Mouse (Mus musculus): Measurements from ENCODE around the gene Kifc3. TPM values are rescaled to one million over a fixed set of nuclear protein-coding genes. Genes with fewer than 3 reads are reported as not detected.

The Kifc3 gene
- 7.3 and 10.1 TPM in 2 replicates for polyA plus RNA-seq (2014; fragmentation: Nextera tagmentation; extraction: Ambion mirVana)

- ATAC-seq (ENCODE audit: insufficient number of reproducible peaks, low FRiP score, low TSS enrichment, low read depth) (no peak), DNase-seq (ENCODE audit: low spot score) (no peak)
- H3K4me2 ChIP-seq (ENCODE audit: low read depth, severe bottlenecking): no peak within 1 kb of the TSS
- H3K4me3 ChIP-seq (ENCODE audit: low read depth, low read length): no peak within 1 kb of the TSS
- no peak within 1 kb of the TSS for H3K27ac ChIP-seq (replicated peaks; ENCODE audit: low read depth, low read length)
- no peaks in the 10 kb centered on the region for H3K9me3 ChIP-seq (ENCODE audit: control insufficient read depth, low read length)
- no peaks in the 10 kb centered on the region for H3K36me3 ChIP-seq (ENCODE audit: control insufficient read depth, insufficient read depth, low read length)
- no peak within 1 kb of the TSS for H3K9ac ChIP-seq (ENCODE audit: low read length)
- no peaks in the 10 kb centered on the region for H3K4me1 ChIP-seq (ENCODE audit: control insufficient read depth, insufficient read depth, low read length)
- WGBS: 68% methylated on average over 14 of the region's 14 CpGs
- no peaks in the 10 kb centered on the region for H3K27me3 ChIP-seq (ENCODE audit: control insufficient read depth, insufficient read depth, low read length)
Observed at GRCm38 (mm10) chr8:95202649-95203275, at the start of gene Kifc3. Kifc3 (minus strand) TSS chr8:95202812.

GRCm38 (mm10) chr8:95252056-95252455 lies 49.4 kb upstream of the Kifc3 start:
- no peak for DNase-seq (ENCODE audit: low spot score)
- no peak overlapping the region for H3K4me2 ChIP-seq (ENCODE audit: low read depth, severe bottlenecking)
- H3K4me1 ChIP-seq (ENCODE audit: control insufficient read depth, insufficient read depth, low read length): no peaks in the 10 kb centered on the region
- H3K4me3 ChIP-seq (ENCODE audit: low read depth, low read length): no peak overlapping the region
- 65% methylated on average over 9 of the region's 9 CpGs for WGBS
- no peaks in the 10 kb centered on the region for H3K27me3 ChIP-seq (ENCODE audit: control insufficient read depth, insufficient read depth, low read length)
- no peaks in the 10 kb centered on the region for H3K9me3 ChIP-seq (ENCODE audit: control insufficient read depth, low read length)
- ATAC-seq (ENCODE audit: insufficient number of reproducible peaks, low FRiP score, low TSS enrichment, low read depth): no peak
- no peaks in the 10 kb centered on the region for H3K36me3 ChIP-seq (ENCODE audit: control insufficient read depth, insufficient read depth, low read length)
- H3K27ac ChIP-seq (replicated peaks; ENCODE audit: low read depth, low read length): no peak overlapping the region
- H3K9ac ChIP-seq (ENCODE audit: low read length): no peak overlapping the region

DNA sequence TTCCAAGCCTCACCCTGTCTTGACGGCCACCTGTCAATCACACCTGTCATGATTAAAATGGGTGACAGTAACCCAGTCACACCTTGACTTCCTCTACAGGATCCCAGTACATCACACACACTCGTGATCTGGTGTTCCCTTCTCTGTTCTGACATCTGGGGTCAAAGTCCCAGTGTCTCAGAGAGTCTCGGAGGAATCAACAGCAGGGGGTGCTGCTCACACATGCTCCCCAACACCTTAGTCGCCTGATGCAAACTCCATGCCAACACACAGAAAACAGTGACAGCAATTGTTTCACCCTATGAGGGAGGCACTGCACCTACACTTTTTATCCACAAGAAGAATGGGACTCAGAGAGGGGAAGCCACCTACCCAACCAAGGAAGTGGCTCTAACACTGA lies 47.2 kb upstream of the Kifc3 start:
- no peaks in the 10 kb centered on the region for H3K4me1 ChIP-seq (ENCODE audit: control insufficient read depth, insufficient read depth, low read length)

DNA sequence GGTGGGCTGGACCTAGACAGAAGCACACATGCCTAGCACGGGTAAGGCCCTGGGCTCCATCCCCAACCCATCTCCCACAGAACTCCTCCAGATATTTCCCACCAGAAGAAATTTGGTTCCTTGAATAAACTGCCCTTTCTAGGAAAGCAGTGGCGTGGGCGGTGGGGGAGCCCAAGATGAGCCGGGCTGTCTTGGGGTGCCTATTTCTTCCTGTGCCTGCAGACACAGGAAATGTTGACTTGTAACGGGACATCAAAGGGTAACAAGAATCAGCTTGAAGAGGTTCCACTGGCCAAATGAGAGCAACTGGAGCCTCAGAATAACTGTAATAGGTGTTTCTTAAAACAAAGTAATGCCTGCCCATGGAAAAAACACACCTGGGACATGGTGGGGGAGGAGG lies 44.7 kb upstream of the Kifc3 start:
- 65% methylated on average over 5 of the region's 5 CpGs for WGBS
- Histone ChIP-seq H3K27me3 (ENCODE audit: control insufficient read depth, insufficient read depth, low read length) (no peaks in the 10 kb centered on the region), H3K4me1 (ENCODE audit: control insufficient read depth, insufficient read depth, low read length) (no peaks in the 10 kb centered on the region), H3K4me3 (ENCODE audit: low read depth, low read length) (no peak overlapping the region), H3K36me3 (ENCODE audit: control insufficient read depth, insufficient read depth, low read length) (no peaks in the 10 kb centered on the region), H3K27ac (replicated peaks; ENCODE audit: low read depth, low read length) (no peak overlapping the region), H3K9me3 (ENCODE audit: control insufficient read depth, low read length) (no peaks in the 10 kb centered on the region), H3K4me2 (ENCODE audit: low read depth, severe bottlenecking) (no peak overlapping the region), H3K9ac (ENCODE audit: low read length) (no peak overlapping the region)
- no peak for DNase-seq (ENCODE audit: low spot score)
- no peak for ATAC-seq (ENCODE audit: insufficient number of reproducible peaks, low FRiP score, low TSS enrichment, low read depth)

More for the DNA sequence above, 47.2 kb upstream of the Kifc3 start:
- Histone ChIP-seq H3K9ac (ENCODE audit: low read length) (no peak overlapping the region), H3K9me3 (ENCODE audit: control insufficient read depth, low read length) (no peaks in the 10 kb centered on the region), H3K36me3 (ENCODE audit: control insufficient read depth, insufficient read depth, low read length) (no peaks in the 10 kb centered on the region), H3K4me3 (ENCODE audit: low read depth, low read length) (no peak overlapping the region), H3K4me2 (ENCODE audit: low read depth, severe bottlenecking) (no peak overlapping the region), H3K27me3 (ENCODE audit: control insufficient read depth, insufficient read depth, low read length) (no peaks in the 10 kb centered on the region), H3K27ac (replicated peaks; ENCODE audit: low read depth, low read length) (no peak overlapping the region)
- 57% methylated on average over 4 of the region's 4 CpGs for WGBS
- ATAC-seq (ENCODE audit: insufficient number of reproducible peaks, low FRiP score, low TSS enrichment, low read depth) (no peak), DNase-seq (ENCODE audit: low spot score) (no peak)

DNA sequence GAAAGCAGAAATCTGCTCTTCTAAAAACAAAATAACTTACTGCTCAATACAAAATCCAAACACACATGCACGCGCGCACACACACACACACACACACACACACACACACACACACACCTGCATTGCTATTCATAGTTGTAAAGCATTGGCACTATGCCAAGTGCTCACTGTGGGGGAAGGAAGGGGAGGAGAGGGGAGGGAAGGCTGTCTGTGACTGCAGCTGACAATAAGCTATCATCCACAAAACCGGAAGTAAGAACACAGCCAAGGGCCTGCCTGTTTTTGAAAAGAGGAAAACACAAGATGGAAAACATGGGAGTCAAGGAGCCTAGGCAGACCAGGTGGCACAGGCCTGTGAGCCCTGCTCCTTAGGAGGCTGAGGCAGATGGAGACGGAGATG lies 42.6 kb upstream of the Kifc3 start:
- Histone ChIP-seq H3K36me3 (ENCODE audit: control insufficient read depth, insufficient read depth, low read length) (no peaks in the 10 kb centered on the region), H3K9me3 (ENCODE audit: control insufficient read depth, low read length) (no peaks in the 10 kb centered on the region), H3K27me3 (ENCODE audit: control insufficient read depth, insufficient read depth, low read length) (no peaks in the 10 kb centered on the region), H3K4me2 (ENCODE audit: low read depth, severe bottlenecking) (no peak overlapping the region), H3K4me1 (ENCODE audit: control insufficient read depth, insufficient read depth, low read length) (no peaks in the 10 kb centered on the region), H3K4me3 (ENCODE audit: low read depth, low read length) (no peak overlapping the region), H3K9ac (ENCODE audit: low read length) (no peak overlapping the region), H3K27ac (replicated peaks; ENCODE audit: low read depth, low read length) (no peak overlapping the region)
- DNase-seq (ENCODE audit: low spot score) (no peak), ATAC-seq (ENCODE audit: insufficient number of reproducible peaks, low FRiP score, low TSS enrichment, low read depth) (no peak)
- 93% methylated on average over 5 of the region's 5 CpGs for WGBS

- H3K4me1 ChIP-seq (ENCODE audit: control insufficient read depth, insufficient read depth, low read length): no peaks in the 10 kb centered on the region
- H3K36me3 ChIP-seq (ENCODE audit: control insufficient read depth, insufficient read depth, low read length): no peaks in the 10 kb centered on the region
- no peak for ATAC-seq (ENCODE audit: insufficient number of reproducible peaks, low FRiP score, low TSS enrichment, low read depth)
- H3K9me3 ChIP-seq (ENCODE audit: control insufficient read depth, low read length): no peaks in the 10 kb centered on the region
- DNase-seq (ENCODE audit: low spot score): no peak
- H3K4me2 ChIP-seq (ENCODE audit: low read depth, severe bottlenecking): no peak overlapping the region
- no peak overlapping the region for H3K27ac ChIP-seq (replicated peaks; ENCODE audit: low read depth, low read length)
- 72% methylated on average over 4 of the region's 4 CpGs for WGBS
- no peak overlapping the region for H3K4me3 ChIP-seq (ENCODE audit: low read depth, low read length)
- H3K27me3 ChIP-seq (ENCODE audit: control insufficient read depth, insufficient read depth, low read length): no peaks in the 10 kb centered on the region
- H3K9ac ChIP-seq (ENCODE audit: low read length): no peak overlapping the region
Observed at GRCm38 (mm10) chr8:95243853-95244252, 41.2 kb upstream of the Kifc3 start.

GRCm38 (mm10) chr8:95242826-95243571 lies 40.4 kb upstream of the Kifc3 start:
- no peaks in the 10 kb centered on the region for H3K4me1 ChIP-seq (ENCODE audit: control insufficient read depth, insufficient read depth, low read length)
- WGBS: 54% methylated on average over 12 of the region's 12 CpGs
- H3K27me3 ChIP-seq (ENCODE audit: control insufficient read depth, insufficient read depth, low read length): no peaks in the 10 kb centered on the region
- no peak for DNase-seq (ENCODE audit: low spot score)
- no peaks in the 10 kb centered on the region for H3K36me3 ChIP-seq (ENCODE audit: control insufficient read depth, insufficient read depth, low read length)
- H3K4me2 ChIP-seq (ENCODE audit: low read depth, severe bottlenecking): no peak overlapping the region
- no peaks in the 10 kb centered on the region for H3K9me3 ChIP-seq (ENCODE audit: control insufficient read depth, low read length)
- H3K4me3 ChIP-seq (ENCODE audit: low read depth, low read length): no peak overlapping the region
- H3K9ac ChIP-seq (ENCODE audit: low read length): no peak overlapping the region
- no peak overlapping the region for H3K27ac ChIP-seq (replicated peaks; ENCODE audit: low read depth, low read length)
- no peak for ATAC-seq (ENCODE audit: insufficient number of reproducible peaks, low FRiP score, low TSS enrichment, low read depth)

DNA sequence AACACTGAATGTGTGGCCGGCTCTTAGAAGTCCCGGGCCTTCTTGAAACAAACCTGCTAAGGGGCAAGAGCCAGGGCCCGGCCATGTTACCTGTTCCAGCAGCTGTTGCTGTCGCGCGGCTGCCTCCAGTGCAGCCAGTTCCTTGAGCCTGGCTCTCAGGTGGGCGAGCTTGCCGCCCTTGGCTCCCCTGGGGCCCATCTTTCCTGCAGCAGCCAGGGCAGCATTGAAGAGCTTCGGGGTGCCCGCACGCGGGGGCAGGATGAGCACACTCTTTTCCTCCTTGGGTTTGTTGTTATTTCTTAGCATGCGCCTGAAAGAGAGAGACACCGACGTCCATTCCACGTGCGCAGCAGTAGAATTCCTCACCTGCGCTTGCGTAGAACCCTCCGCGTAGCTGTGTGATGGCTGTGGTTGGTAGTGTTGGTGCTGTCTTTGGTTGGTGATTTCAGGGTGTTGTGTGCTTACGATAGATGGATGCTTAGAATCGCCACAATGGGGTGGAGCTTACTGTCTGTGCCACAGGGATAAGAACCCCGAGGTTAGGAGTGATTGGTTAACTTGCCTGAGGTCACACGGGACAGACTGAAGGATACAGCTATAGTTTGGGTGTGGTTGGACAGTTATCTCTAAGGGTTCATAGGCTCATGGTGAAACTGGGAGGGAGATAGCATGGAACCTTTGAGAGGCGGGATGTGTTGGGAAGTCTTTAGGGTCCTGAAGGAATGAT lies 39.6 kb upstream of the Kifc3 start:
- H3K9ac ChIP-seq (ENCODE audit: low read length): no peak overlapping the region

More for the DNA sequence above, 39.6 kb upstream of the Kifc3 start:
- Histone ChIP-seq H3K4me1 (ENCODE audit: control insufficient read depth, insufficient read depth, low read length) (no peaks in the 10 kb centered on the region), H3K9me3 (ENCODE audit: control insufficient read depth, low read length) (no peaks in the 10 kb centered on the region), H3K27ac (replicated peaks; ENCODE audit: low read depth, low read length) (no peak overlapping the region), H3K36me3 (ENCODE audit: control insufficient read depth, insufficient read depth, low read length) (no peaks in the 10 kb centered on the region), H3K27me3 (ENCODE audit: control insufficient read depth, insufficient read depth, low read length) (no peaks in the 10 kb centered on the region), H3K4me2 (ENCODE audit: low read depth, severe bottlenecking) (no peak overlapping the region), H3K4me3 (ENCODE audit: low read depth, low read length) (no peak overlapping the region)
- ATAC-seq (ENCODE audit: insufficient number of reproducible peaks, low FRiP score, low TSS enrichment, low read depth): no peak
- WGBS: 85% methylated on average over 26 of the region's 26 CpGs
- no peak for DNase-seq (ENCODE audit: low spot score)

Data from limb, embryonic 11.5 days (tissue).